Mouse (Mus musculus) neural tube, embryonic 11.5 days (tissue): ENCODE results near the gene Igsf9b. TPM values are rescaled to one million over a fixed set of nuclear protein-coding genes. Genes with fewer than 3 reads are reported as not detected.

Source experiments
- ATAC-seq: fragments of 200-750 bp; cut with Nextera tagmentation; 2 replicates; pipeline ENCODE4 v1.8.0; 2017; ENCODE audit warnings: moderate number of reproducible peaks, mild to moderate bottlenecking, moderate TSS enrichment, moderate library complexity; ENCODE audit not compliant: insufficient read depth, low FRiP score, low TSS enrichment
- DNase-seq: peaks from one replicate; pipeline ENCODE4 v3.0.0-alpha.2; 2015; ENCODE audit warnings: low spot score
- H3K27ac ChIP-seq: fragments of 300-500 bp; sonication (generic); 2 replicates; pipeline ENCODE4 v1.5.1; 2014; ENCODE audit warnings: low read depth, mild to moderate bottlenecking, low read length
- H3K27me3 ChIP-seq: fragments of 300-500 bp; sonication (generic); 2 replicates; pipeline ENCODE4 v1.6.1; 2014; ENCODE audit warnings: mild to moderate bottlenecking, low read length, mixed read lengths; ENCODE audit not compliant: control insufficient read depth, insufficient read depth
- H3K36me3 ChIP-seq: fragments of 300-500 bp; sonication (generic); 2 replicates; pipeline ENCODE4 v1.6.1; 2014; ENCODE audit warnings: mild to moderate bottlenecking, low read length, moderate library complexity, mixed read lengths; ENCODE audit not compliant: control insufficient read depth, insufficient read depth
- H3K4me1 ChIP-seq: fragments of 300-500 bp; sonication (generic); 2 replicates; pipeline ENCODE4 v1.6.1; 2014; ENCODE audit warnings: low read length, mixed read lengths; ENCODE audit not compliant: control insufficient read depth, insufficient read depth
- H3K4me2 ChIP-seq: fragments of 300-500 bp; sonication (generic); 2 replicates; pipeline ENCODE4 v1.6.1; 2014; ENCODE audit warnings: low read depth, mild to moderate bottlenecking, moderate library complexity
- H3K4me3 ChIP-seq: fragments of 300-500 bp; sonication (generic); 2 replicates; pipeline ENCODE4 v1.5.1; 2014; ENCODE audit warnings: low read depth, low read length
- H3K9ac ChIP-seq: fragments of 300-500 bp; sonication (generic); 2 replicates; pipeline ENCODE4 v1.6.1; 2014; ENCODE audit warnings: mild to moderate bottlenecking, low read length
- H3K9me3 ChIP-seq: fragments of 300-500 bp; sonication (generic); 2 replicates; pipeline ENCODE4 v1.6.1; 2016; ENCODE audit warnings: low read length; ENCODE audit not compliant: control insufficient read depth
- WGBS: fragments of 180-500 bp; shearing (Covaris S2); extraction: QIAGEN DNeasy Blood & Tissue Kit; methylation state at CpG from one replicate; pipeline ENCODE4 v1.1.7; 2014; 5-methylcytosine and 5-hydroxymethylcytosine counted together
- polyA plus RNA-seq: library from polyadenylated mRNA; unstranded; fragments of >200 nt; fragmentation: Nextera tagmentation; extraction: Ambion mirVana; gene quantifications from 2 replicates; pipeline ENCODE4 v1.2.1, GENCODE M21; 2014

Gene Igsf9b
- polyA plus RNA-seq, 1 experiment from 2014 or later: 7.4 TPM

GRCm38 (mm10) chr9:27369108-27369507 is 70.1 kb downstream of the Igsf9b start:
- peaks cover 2% of the 10 kb centered on the region; the same call in 1 of the 2 replicates for H3K4me1 ChIP-seq
- no peak overlapping the region for H3K27ac ChIP-seq
- no peak overlapping the region for H3K4me2 ChIP-seq
- no peaks in the 10 kb centered on the region for H3K9me3 ChIP-seq
- ATAC-seq (no peak), DNase-seq (no peak)
- H3K9ac ChIP-seq: no peak overlapping the region
- WGBS: 85% methylated on average over 2 of the region's 2 CpGs
- H3K27me3 ChIP-seq: no peaks in the 10 kb centered on the region
- no peaks in the 10 kb centered on the region for H3K36me3 ChIP-seq
- no peak overlapping the region for H3K4me3 ChIP-seq

DNA sequence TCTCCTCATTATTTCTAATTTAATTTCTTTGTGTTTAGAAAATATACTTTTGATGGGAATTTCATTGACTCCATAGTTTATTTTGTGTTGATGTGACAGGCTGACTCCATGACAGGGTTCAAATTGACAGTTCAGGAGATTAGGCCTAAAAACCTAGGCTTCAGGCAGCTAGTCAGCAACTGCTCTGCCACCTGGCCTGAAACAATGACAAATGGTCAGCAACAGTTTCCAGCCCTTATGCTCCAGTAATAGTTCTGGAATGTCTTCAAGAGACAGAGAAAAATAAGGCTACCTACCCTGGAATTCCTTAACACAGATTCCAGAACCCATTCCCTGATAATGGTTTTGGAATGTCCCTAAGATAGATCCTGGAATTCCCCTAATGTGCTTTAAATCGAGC is 76.7 kb downstream of the Igsf9b start:
- H3K27me3 ChIP-seq: no peaks in the 10 kb centered on the region
- H3K4me2 ChIP-seq: no peak overlapping the region
- H3K4me3 ChIP-seq: no peak overlapping the region
- DNase-seq: no peak
- H3K36me3 ChIP-seq: no peaks in the 10 kb centered on the region
- ATAC-seq: no peak
- no peak overlapping the region for H3K9ac ChIP-seq
- no peaks in the 10 kb centered on the region for H3K4me1 ChIP-seq
- H3K27ac ChIP-seq: no peak overlapping the region
- H3K9me3 ChIP-seq: no peaks in the 10 kb centered on the region
- 60% methylated on average over 1 of the region's 1 CpGs for WGBS

DNA sequence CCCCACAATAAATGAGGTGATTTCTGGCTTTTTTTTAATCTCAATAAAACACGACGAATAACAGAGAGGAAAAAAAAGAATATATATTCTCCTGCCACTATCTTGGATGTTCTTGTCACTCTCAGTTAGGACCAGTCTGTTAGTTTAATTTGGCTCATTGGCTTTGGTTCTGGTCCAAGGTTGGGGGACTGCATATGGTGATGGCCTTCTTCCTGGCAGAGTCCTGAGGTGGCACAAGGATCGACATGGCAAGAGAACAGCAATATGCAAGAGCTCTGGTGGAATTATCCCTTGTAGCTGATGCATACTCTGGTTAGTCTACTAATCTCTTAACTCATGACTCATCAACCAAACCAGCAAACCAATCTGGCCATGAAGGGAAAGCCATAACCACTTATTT is 87.9 kb downstream of the Igsf9b start:
- DNase-seq: no peak
- H3K4me2 ChIP-seq: no peak overlapping the region
- ATAC-seq: no peak
- no peaks in the 10 kb centered on the region for H3K4me1 ChIP-seq
- no peak overlapping the region for H3K27ac ChIP-seq
- no peaks in the 10 kb centered on the region for H3K27me3 ChIP-seq
- no peaks in the 10 kb centered on the region for H3K9me3 ChIP-seq
- H3K9ac ChIP-seq: no peak overlapping the region
- no peak overlapping the region for H3K4me3 ChIP-seq
- no peaks in the 10 kb centered on the region for H3K36me3 ChIP-seq
- WGBS: 85% methylated on average over 3 of the region's 3 CpGs

DNA sequence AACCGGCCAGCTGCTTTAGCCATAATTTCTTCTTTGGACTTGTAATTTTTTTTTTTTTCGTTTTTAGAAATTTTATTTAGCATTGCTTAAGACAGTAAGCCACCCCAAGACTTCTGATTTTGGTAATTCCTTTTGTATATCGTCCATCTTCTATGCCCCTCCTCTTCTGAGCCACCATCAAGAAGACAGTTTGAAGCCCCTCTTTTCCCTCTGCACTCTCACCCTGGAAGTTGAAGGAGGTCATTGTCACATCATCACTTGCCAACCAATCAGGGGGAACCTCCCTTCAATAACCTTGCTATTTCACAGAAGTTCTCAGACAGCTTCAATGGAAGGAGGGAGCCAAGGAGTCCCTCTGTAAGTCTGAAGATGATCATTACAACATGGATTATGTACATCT is 97.5 kb downstream of the Igsf9b start, which contains the start of gene Spata19:
Gene Spata19 (plus strand): TSS at position 301 of the 400 bp plus-strand sequence.
- Histone ChIP-seq H3K4me3 (no peak within 1 kb of the TSS), H3K4me1 (no peaks in the 10 kb centered on the region), H3K27me3 (no peaks in the 10 kb centered on the region), H3K9me3 (no peaks in the 10 kb centered on the region), H3K36me3 (no peaks in the 10 kb centered on the region), H3K4me2 (no peak within 1 kb of the TSS), H3K9ac (no peak within 1 kb of the TSS), H3K27ac (no peak within 1 kb of the TSS)
- DNase-seq: no peak
- WGBS: 72% methylated on average over 3 of the region's 3 CpGs
- no peak for ATAC-seq

GRCm38 (mm10) chr9:27401169-27401568 is 102.2 kb downstream of the Igsf9b start:
- Histone ChIP-seq H3K9ac (no peak overlapping the region), H3K36me3 (no peaks in the 10 kb centered on the region), H3K9me3 (no peaks in the 10 kb centered on the region), H3K4me3 (no peak overlapping the region), H3K27me3 (no peaks in the 10 kb centered on the region), H3K27ac (no peak overlapping the region), H3K4me1 (no peaks in the 10 kb centered on the region), H3K4me2 (no peak overlapping the region)
- DNase-seq (no peak), ATAC-seq (no peak)
- WGBS: 82% methylated on average over 4 of the region's 4 CpGs

Other genes starting within 250 kb of the Igsf9b start
- 137 and 138 TPM in 2 replicates for gene Jam3, start 143.8 kb upstream of the Igsf9b start, polyA plus RNA-seq
- not detected in 2 replicates for gene Spata19, start 97.6 kb downstream of the Igsf9b start, polyA plus RNA-seq